Mouse (Mus musculus): ENCODE measurements around the gene Ttc33. TPM values are rescaled to one million over a fixed set of nuclear protein-coding genes. Genes with fewer than 3 reads are reported as not detected.
"Not testable (repeated sequence)": the region's sequence is repeated elsewhere in the genome, so short reads cannot be mapped to it uniquely, and the experiment has no call there.

Ttc33 gene
- polyA plus RNA-seq, 1 experiment from 2014 or later: 36.5 TPM

DNA sequence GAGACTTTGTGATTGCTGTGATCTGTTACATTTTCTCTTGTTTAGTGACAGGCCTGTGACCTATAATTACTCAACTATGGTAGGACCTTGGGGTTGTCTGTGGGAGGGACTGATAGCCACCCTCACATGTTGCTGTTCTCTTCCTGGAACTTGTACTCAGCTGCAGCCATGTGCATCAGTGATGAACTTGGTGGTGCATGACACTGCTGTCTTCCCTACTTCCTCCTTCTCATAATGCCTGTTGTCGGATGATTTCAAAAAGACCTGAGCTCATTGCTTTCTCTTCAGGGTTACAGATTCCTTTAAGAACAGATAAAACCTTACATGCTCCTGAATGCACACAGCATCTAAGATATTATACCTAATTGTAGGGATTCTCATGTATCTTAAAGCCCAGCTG, 2.7 kb downstream of the Ttc33 start:
- H3K27ac ChIP-seq: no peak overlapping the region
- WGBS: 84% methylated on average over 1 of the region's 1 CpGs
- H3K4me1 ChIP-seq: peaks cover 14% of the 10 kb centered on the region
- H3K36me3 ChIP-seq: peaks cover 11% of the 10 kb centered on the region; the same call in 1 of the 2 replicates
- no peaks in the 10 kb centered on the region for H3K27me3 ChIP-seq (replicated peaks)
- ATAC-seq (ENCODE audit: insufficient read depth, low FRiP score, low read depth): no peak
- H3K4me3 ChIP-seq (replicated peaks): no peak overlapping the region
- H3K9me3 ChIP-seq: no peaks in the 10 kb centered on the region
- H3K9ac ChIP-seq: no peak overlapping the region
- no peak overlapping the region for H3K4me2 ChIP-seq

GRCm38 (mm10) chr15:5189504-5190093, 4.3 kb downstream of the Ttc33 start:
- H3K9me3 ChIP-seq: no peaks in the 10 kb centered on the region
- WGBS: 58% methylated on average over 10 of the region's 10 CpGs
- H3K4me2 ChIP-seq: no peak overlapping the region
- ATAC-seq (ENCODE audit: insufficient read depth, low FRiP score, low read depth): no peak
- no peak overlapping the region for H3K27ac ChIP-seq
- H3K9ac ChIP-seq: no peak overlapping the region
- H3K4me3 ChIP-seq (replicated peaks): no peak overlapping the region
- H3K4me1 ChIP-seq: peaks cover 10% of the 10 kb centered on the region; the same call in 1 of the 2 replicates
- no peaks in the 10 kb centered on the region for H3K27me3 ChIP-seq (replicated peaks)
- peaks cover 11% of the 10 kb centered on the region; the same call in 1 of the 2 replicates for H3K36me3 ChIP-seq

- H3K27me3 ChIP-seq (replicated peaks): no peaks in the 10 kb centered on the region
- H3K27ac ChIP-seq: no peak overlapping the region
- no peak overlapping the region for H3K4me2 ChIP-seq
- H3K9ac ChIP-seq: no peak overlapping the region
- no peak for ATAC-seq (ENCODE audit: insufficient read depth, low FRiP score, low read depth)
- no peaks in the 10 kb centered on the region for H3K9me3 ChIP-seq
- no peak overlapping the region for H3K4me3 ChIP-seq (replicated peaks)
- peaks cover 11% of the 10 kb centered on the region; the same call in 1 of the 2 replicates for H3K36me3 ChIP-seq
- WGBS: 72% methylated on average over 3 of the region's 3 CpGs
- H3K4me1 ChIP-seq: peaks cover 11% of the 10 kb centered on the region
Observed at GRCm38 (mm10) chr15:5193833-5194232, 8.5 kb downstream of the Ttc33 start.

GRCm38 (mm10) chr15:5194446-5194845, 9.1 kb downstream of the Ttc33 start:
- peaks cover 11% of the 10 kb centered on the region for H3K4me1 ChIP-seq
- H3K9me3 ChIP-seq: no peaks in the 10 kb centered on the region
- no peak overlapping the region for H3K9ac ChIP-seq
- 77% methylated on average over 6 of the region's 6 CpGs for WGBS
- ATAC-seq (ENCODE audit: insufficient read depth, low FRiP score, low read depth): no peak
- H3K4me3 ChIP-seq (replicated peaks): no peak overlapping the region
- no peak overlapping the region for H3K27ac ChIP-seq
- no peak overlapping the region for H3K4me2 ChIP-seq
- no peaks in the 10 kb centered on the region for H3K27me3 ChIP-seq (replicated peaks)
- H3K36me3 ChIP-seq: peaks cover 11% of the 10 kb centered on the region; the same call in 1 of the 2 replicates

GRCm38 (mm10) chr15:5194931-5195330, 9.6 kb downstream of the Ttc33 start:
- Histone ChIP-seq H3K4me3 (replicated peaks) (no peak overlapping the region), H3K9me3 (no peaks in the 10 kb centered on the region), H3K27me3 (replicated peaks) (no peaks in the 10 kb centered on the region), H3K9ac (no peak overlapping the region), H3K4me2 (no peak overlapping the region), H3K36me3 (peaks cover 10% of the 10 kb centered on the region; the same call in 1 of the 2 replicates), H3K4me1 (peaks cover 11% of the 10 kb centered on the region), H3K27ac (peak overlapping the region; percentile 11; the same call in 1 of the 2 replicates)
- ATAC-seq (ENCODE audit: insufficient read depth, low FRiP score, low read depth): no peak
- 80% methylated on average over 9 of the region's 9 CpGs for WGBS

DNA sequence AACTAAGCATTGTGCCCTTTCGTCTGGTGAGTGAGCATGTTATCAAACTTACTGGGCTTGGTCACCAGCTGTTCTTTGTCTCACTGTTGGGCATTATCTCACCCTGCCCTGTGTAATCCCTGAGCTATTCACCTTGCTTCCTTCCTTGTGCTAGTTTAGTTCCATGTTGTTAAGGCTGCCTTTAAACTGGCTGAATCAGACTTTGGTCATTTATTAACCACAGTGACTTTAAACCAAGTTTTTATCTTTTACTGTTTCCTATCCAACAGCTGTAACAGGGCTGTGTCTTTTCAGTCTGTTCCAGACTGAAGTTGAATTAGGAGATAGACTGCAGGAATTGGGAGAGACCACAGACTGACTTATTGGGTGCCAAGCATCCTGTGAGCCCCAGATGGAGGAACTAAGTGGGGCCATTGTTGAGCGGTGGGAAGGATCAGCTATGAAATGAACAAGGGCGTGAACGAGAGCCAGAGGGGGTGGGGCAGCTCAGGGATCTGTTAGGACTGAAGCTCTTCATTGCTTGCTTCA, 10.7 kb downstream of the Ttc33 start:
- Histone ChIP-seq H3K9me3 (no peaks in the 10 kb centered on the region), H3K9ac (no peak overlapping the region), H3K4me2 (0 out of 2 replicates have a peak overlapping the region, but pooled peaks have one; percentile 3), H3K36me3 (peaks cover 5% of the 10 kb centered on the region; the same call in 1 of the 2 replicates), H3K4me3 (replicated peaks) (no peak overlapping the region), H3K27me3 (replicated peaks) (no peaks in the 10 kb centered on the region), H3K4me1 (peaks cover 11% of the 10 kb centered on the region), H3K27ac (peak overlapping the region; percentile 45)
- WGBS: 44% methylated on average over 4 of the region's 4 CpGs
- peak; percentile 93 for ATAC-seq (ENCODE audit: insufficient read depth, low FRiP score, low read depth)

- Histone ChIP-seq H3K27me3 (replicated peaks) (no peaks in the 10 kb centered on the region), H3K36me3 (peaks cover 2% of the 10 kb centered on the region; the same call in 1 of the 2 replicates), H3K4me2 (0 out of 2 replicates have a peak overlapping the region, but pooled peaks have one; percentile 3), H3K4me1 (peaks cover 11% of the 10 kb centered on the region), H3K9me3 (no peaks in the 10 kb centered on the region), H3K27ac (peak overlapping the region; percentile 45; the same call in 1 of the 2 replicates), H3K9ac (no peak overlapping the region), H3K4me3 (replicated peaks) (no peak overlapping the region)
- 47% methylated on average over 4 of the region's 4 CpGs for WGBS
- ATAC-seq (ENCODE audit: insufficient read depth, low FRiP score, low read depth): no peak
Observed at GRCm38 (mm10) chr15:5196691-5197090, 11.4 kb downstream of the Ttc33 start.

- WGBS: 71% methylated on average over 9 of the region's 9 CpGs
- Histone ChIP-seq H3K4me1 (no peaks in the 10 kb centered on the region), H3K27ac (no peak overlapping the region), H3K9me3 (no peaks in the 10 kb centered on the region; the same call in 1 of the 2 replicates), H3K27me3 (replicated peaks) (no peaks in the 10 kb centered on the region), H3K4me3 (replicated peaks) (no peak overlapping the region), H3K4me2 (no peak overlapping the region), H3K9ac (no peak overlapping the region), H3K36me3 (no peaks in the 10 kb centered on the region)
- ATAC-seq (ENCODE audit: insufficient read depth, low FRiP score, low read depth): no peak
Observed at GRCm38 (mm10) chr15:5205222-5205621, 19.9 kb downstream of the Ttc33 start.

DNA sequence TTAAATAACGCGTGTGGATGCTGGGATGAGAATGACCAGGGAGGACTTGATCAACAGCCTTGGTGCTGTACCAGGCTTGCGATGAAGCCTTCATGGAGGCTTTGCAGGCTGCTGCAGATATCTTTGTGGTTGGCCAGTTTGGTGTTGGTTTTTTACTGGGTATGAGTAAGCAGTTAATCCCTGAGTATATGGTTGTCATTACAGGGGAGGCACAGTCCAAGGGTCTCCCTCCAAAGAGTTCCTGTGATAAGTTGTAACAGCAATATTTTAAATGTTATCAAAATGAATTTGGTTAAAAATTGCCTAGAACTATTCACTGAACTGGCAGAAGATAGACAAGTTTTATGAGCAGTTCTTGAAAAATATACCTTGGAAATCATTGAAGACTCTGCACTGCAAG, 23.8 kb downstream of the Ttc33 start:
- H3K9ac ChIP-seq: no peak overlapping the region
- H3K4me3 ChIP-seq (replicated peaks): no peak overlapping the region
- H3K9me3 ChIP-seq: no peaks in the 10 kb centered on the region
- H3K36me3 ChIP-seq: no peaks in the 10 kb centered on the region
- ATAC-seq (ENCODE audit: insufficient read depth, low FRiP score, low read depth): no peak
- WGBS: 96% methylated on average over 3 of the region's 3 CpGs
- no peaks in the 10 kb centered on the region for H3K27me3 ChIP-seq (replicated peaks)
- no peak overlapping the region for H3K27ac ChIP-seq
- H3K4me2 ChIP-seq: no peak overlapping the region
- H3K4me1 ChIP-seq: no peaks in the 10 kb centered on the region

DNA sequence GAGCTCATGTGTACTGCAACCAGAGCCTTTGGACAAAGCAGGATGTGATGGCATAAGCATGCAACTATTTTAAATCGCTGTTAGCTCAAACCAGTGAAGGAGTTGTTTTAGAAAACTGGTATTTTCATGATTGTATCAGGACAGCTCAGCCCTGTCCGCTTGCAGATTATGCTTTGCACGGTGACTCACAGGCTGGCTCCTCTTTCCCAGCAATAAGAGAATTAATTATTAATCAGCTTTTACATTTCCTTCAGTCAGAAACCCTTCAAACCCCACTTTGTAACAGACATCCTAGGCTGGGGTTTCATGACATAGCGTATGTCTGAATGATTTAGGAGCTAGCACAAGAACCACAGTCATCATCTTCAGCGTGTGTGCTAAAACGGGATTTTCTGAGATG, 35.2 kb downstream of the Ttc33 start:
- H3K27me3 ChIP-seq (replicated peaks): no peaks in the 10 kb centered on the region
- WGBS: 80% methylated on average over 6 of the region's 6 CpGs
- no peak overlapping the region for H3K27ac ChIP-seq
- H3K36me3 ChIP-seq: no peaks in the 10 kb centered on the region
- no peak overlapping the region for H3K4me2 ChIP-seq
- no peaks in the 10 kb centered on the region for H3K9me3 ChIP-seq
- H3K9ac ChIP-seq: no peak overlapping the region
- ATAC-seq (ENCODE audit: insufficient read depth, low FRiP score, low read depth): no peak
- H3K4me3 ChIP-seq (replicated peaks): no peak overlapping the region
- no peaks in the 10 kb centered on the region for H3K4me1 ChIP-seq

- ATAC-seq (ENCODE audit: insufficient read depth, low FRiP score, low read depth); H3K9me3 ChIP-seq; H3K9ac ChIP-seq; H3K4me3 ChIP-seq (replicated peaks); H3K36me3 ChIP-seq; H3K27ac ChIP-seq; H3K27me3 ChIP-seq (replicated peaks); H3K4me1 ChIP-seq; H3K4me2 ChIP-seq: not testable (repeated sequence)
- 78% methylated on average over 10 of the region's 10 CpGs for WGBS
Observed at GRCm38 (mm10) chr15:5230746-5231145, 45.4 kb downstream of the Ttc33 start.

DNA sequence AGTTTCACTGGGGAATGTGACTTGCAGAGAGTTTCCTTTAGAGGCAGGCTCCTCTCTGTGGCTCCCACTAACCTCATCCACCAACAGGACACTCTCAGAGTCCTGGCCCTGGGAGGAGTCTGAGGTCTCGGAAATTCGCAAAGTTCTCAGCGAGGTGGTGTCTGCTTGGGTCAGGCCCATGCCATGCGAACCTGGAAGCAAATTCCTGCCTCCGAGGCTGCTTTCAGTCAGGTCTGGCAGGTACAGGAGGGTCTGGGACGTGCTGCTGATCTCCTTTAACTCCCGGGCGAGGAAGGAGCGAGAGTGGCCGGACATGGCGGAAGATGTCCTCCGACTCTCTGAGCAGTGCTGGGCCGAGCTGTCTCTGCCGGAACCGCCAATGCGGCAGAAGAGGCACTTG, 49.3 kb downstream of the Ttc33 start:
- H3K36me3 ChIP-seq: no peaks in the 10 kb centered on the region
- 0 out of 2 replicates have a peak, but pooled peaks cover 4% of the 10 kb centered on the region for H3K4me1 ChIP-seq
- H3K27me3 ChIP-seq (replicated peaks): no peaks in the 10 kb centered on the region
- 87% methylated on average over 16 of the region's 16 CpGs for WGBS
- no peaks in the 10 kb centered on the region for H3K9me3 ChIP-seq
- H3K4me3 ChIP-seq (replicated peaks): no peak overlapping the region
- H3K4me2 ChIP-seq: no peak overlapping the region
- no peak overlapping the region for H3K27ac ChIP-seq
- H3K9ac ChIP-seq: no peak overlapping the region
- ATAC-seq (ENCODE audit: insufficient read depth, low FRiP score, low read depth): no peak
